Comparison of ENCODE assay signal across 8 mouse cellular contexts in genomic region chr15:85042361-85042954, GRCm38 (mm10). TPM values are rescaled to one million over a fixed set of nuclear protein-coding genes. Genes with fewer than 3 reads are reported as not detected.
DNase-seq lines count a peak whose midpoint lies in the region; ATAC-seq and TF ChIP-seq lines count a peak whose summit lies in the region.

No protein-coding gene starts in this region.

- TF ChIP-seq POLR2A in heart, adult 2 months (IDR thresholded peaks at IDR 0.05; ENCODE audit: insufficient read depth, low read depth, low read length), result no peak
- TF ChIP-seq POLR2A in small intestine, adult 2 months (IDR thresholded peaks at IDR 0.05; ENCODE audit: low read depth, low read length), result no peak

- no peak for ATAC-seq in neural tube, embryonic 11.5 days (ENCODE audit: insufficient read depth, low FRiP score, low TSS enrichment)
- ATAC-seq in midbrain, embryonic 12.5 days (ENCODE audit: low FRiP score, low read depth), result peak; percentile 77

- peaks cover 12% of the 10 kb centered on the region for H3K4me1 ChIP-seq in neural tube, embryonic 11.5 days (ENCODE audit: control insufficient read depth, insufficient read depth, low read length)
- peaks cover 34% of the 10 kb centered on the region for H3K4me1 ChIP-seq in embryonic facial prominence, embryonic 10.5 days
- H3K4me1 ChIP-seq in heart, adult 2 months (ENCODE audit: control insufficient read depth, insufficient read depth, low read length), result peaks cover 19% of the 10 kb centered on the region
- peaks cover 30% of the 10 kb centered on the region for H3K4me1 ChIP-seq in midbrain, embryonic 12.5 days
- peaks cover 9% of the 10 kb centered on the region; the same call in 1 of the 2 replicates for H3K4me1 ChIP-seq in small intestine, adult 2 months (ENCODE audit: control insufficient read depth, insufficient read depth, insufficient read length, low read length)

- TF ChIP-seq EP300 in heart, adult 2 months (IDR thresholded peaks at IDR 0.05; ENCODE audit: insufficient read depth, low read depth, low read length), result no peak

- intact Hi-C loops in heart, adult 2 months (cut with DNase I), result loop anchor here (2.0 kb wide), 1 partner anchor 40 kb away; no protein-coding TSS in a partner anchor
- intact Hi-C loops in left cerebral cortex, postnatal 4 days (cut with DNase I), result loop anchor here (5.0 kb wide), 1 partner anchor 40 kb away; no protein-coding TSS in a partner anchor

- H3K4me2 ChIP-seq in neural tube, embryonic 11.5 days (ENCODE audit: low read depth), result no peak overlapping the region
- peak overlapping the region; percentile 14; the same call in 1 of the 2 replicates for H3K4me2 ChIP-seq in midbrain, embryonic 12.5 days (replicated peaks)

- H3K79me2 ChIP-seq in heart, adult 2 months (replicated peaks; ENCODE audit: control insufficient read depth, insufficient read depth, low read length), result no peaks in the 10 kb centered on the region

- H3K36me3 ChIP-seq in neural tube, embryonic 11.5 days (ENCODE audit: control insufficient read depth, insufficient read depth, low read length), result no peaks in the 10 kb centered on the region
- peaks cover 26% of the 10 kb centered on the region for H3K36me3 ChIP-seq in embryonic facial prominence, embryonic 10.5 days (replicated peaks)
- no peaks in the 10 kb centered on the region for H3K36me3 ChIP-seq in heart, adult 2 months (ENCODE audit: control insufficient read depth, insufficient read depth, low read length)
- H3K36me3 ChIP-seq in midbrain, embryonic 12.5 days, result peaks cover 19% of the 10 kb centered on the region; the same call in 1 of the 2 replicates
- H3K36me3 ChIP-seq in small intestine, adult 2 months (ENCODE audit: control insufficient read depth, insufficient read depth, low read length), result peaks cover 12% of the 10 kb centered on the region

- H3K4me3 ChIP-seq in neural tube, embryonic 11.5 days (ENCODE audit: low read depth, low read length), result no peak overlapping the region
- H3K4me3 ChIP-seq in embryonic facial prominence, embryonic 10.5 days, result no peak overlapping the region
- no peak overlapping the region for H3K4me3 ChIP-seq in heart, adult 2 months
- no peak overlapping the region for H3K4me3 ChIP-seq in midbrain, embryonic 12.5 days
- H3K4me3 ChIP-seq in small intestine, adult 2 months (ENCODE audit: low read depth, low read length), result no peak overlapping the region

- H3K9ac ChIP-seq in neural tube, embryonic 11.5 days (ENCODE audit: low read length), result no peak overlapping the region
- H3K9ac ChIP-seq in heart, adult 2 months (ENCODE audit: low read depth, low read length), result no peak overlapping the region
- peak overlapping the region; percentile 32; the same call in 1 of the 2 replicates for H3K9ac ChIP-seq in midbrain, embryonic 12.5 days (replicated peaks)

- WGBS in neural tube, embryonic 11.5 days, result 13% methylated on average over 4 of the region's 4 CpGs
- 22% methylated on average over 4 of the region's 4 CpGs for WGBS in embryonic facial prominence, embryonic 10.5 days
- 19% methylated on average over 4 of the region's 4 CpGs for WGBS in heart, adult 2 months
- WGBS in midbrain, embryonic 12.5 days, result 4% methylated on average over 4 of the region's 4 CpGs
- WGBS in small intestine, adult 2 months, result 49% methylated on average over 4 of the region's 4 CpGs

- DNase-seq in neural tube, embryonic 11.5 days (ENCODE audit: low spot score), result peak; percentile 67
- no peak for DNase-seq in neural tube, embryonic 10.5 days (ENCODE audit: extremely low spot score, low spot score)
- peak; percentile 70 for DNase-seq in embryonic facial prominence, embryonic 10.5 days (ENCODE audit: low spot score)
- DNase-seq in heart, adult 2 months, result peak; percentile 63 to 72
- DNase-seq in kidney, adult 11 months, result peak; percentile 43
- DNase-seq in left cerebral cortex, postnatal 4 days, result peak; percentile 61

- H3K9me3 ChIP-seq in neural tube, embryonic 11.5 days (ENCODE audit: control insufficient read depth, low read length), result no peaks in the 10 kb centered on the region
- H3K9me3 ChIP-seq in embryonic facial prominence, embryonic 10.5 days, result no peaks in the 10 kb centered on the region
- no peaks in the 10 kb centered on the region for H3K9me3 ChIP-seq in midbrain, embryonic 12.5 days

- no peaks in the 10 kb centered on the region for H3K27me3 ChIP-seq in neural tube, embryonic 11.5 days (ENCODE audit: control insufficient read depth, insufficient read depth, low read length)
- no peaks in the 10 kb centered on the region for H3K27me3 ChIP-seq in embryonic facial prominence, embryonic 10.5 days (replicated peaks; ENCODE audit: low read depth, poor library complexity, severe bottlenecking)
- H3K27me3 ChIP-seq in heart, adult 2 months (ENCODE audit: control insufficient read depth, insufficient read depth, low read length), result no peaks in the 10 kb centered on the region
- H3K27me3 ChIP-seq in midbrain, embryonic 12.5 days, result no peaks in the 10 kb centered on the region
- no peaks in the 10 kb centered on the region for H3K27me3 ChIP-seq in small intestine, adult 2 months (ENCODE audit: control insufficient read depth, insufficient read depth, low read length)

- H3K27ac ChIP-seq in neural tube, embryonic 11.5 days (ENCODE audit: low read depth, low read length), result peak overlapping the region; percentile 35
- H3K27ac ChIP-seq in embryonic facial prominence, embryonic 10.5 days (replicated peaks), result peak overlapping the region; percentile 30
- H3K27ac ChIP-seq in heart, adult 2 months, result peak overlapping the region; percentile 65
- peak overlapping the region; percentile 74 for H3K27ac ChIP-seq in midbrain, embryonic 12.5 days (replicated peaks)
- H3K27ac ChIP-seq in small intestine, adult 2 months (ENCODE audit: insufficient read depth, low read depth, low read length), result peak overlapping the region; percentile 25

- TF ChIP-seq CTCF in heart, adult 2 months (IDR thresholded peaks at IDR 0.05), result peak; percentile 82
- peak; percentile 57; the same call in 1 of the 2 replicates for TF ChIP-seq CTCF in small intestine, adult 2 months (IDR thresholded peaks at IDR 0.05; ENCODE audit: extremely low read depth, insufficient read length, insufficient replicate concordance, low read depth, low read length)

RNA-seq across cellular contexts. Expression of gene Fam118a, which starts 13.7 kb away (rescaled TPM):
- 29.3 and 29.4 TPM in 2 replicates for polyA plus RNA-seq in neural tube, embryonic 11.5 days (2014; fragmentation: Nextera tagmentation; extraction: Ambion mirVana)
- polyA plus RNA-seq in embryonic facial prominence, embryonic 10.5 days (2016; fragmentation: Nextera tagmentation; extraction: Ambion mirVana), result 27.0 and 29.8 TPM in 2 replicates
- total RNA-seq in heart, adult 2 months (2021), result 1 to 10 TPM; 6.1 to 6.3 TPM
- polyA plus RNA-seq in heart, adult 2 months (2012; rRNA removed), result 4.7 and 6.3 TPM in 2 replicates
- total RNA-seq in left cerebral cortex, postnatal 4 days (2021), result 10 to 100 TPM; 28.3 to 31.7 TPM
- polyA plus RNA-seq in midbrain, embryonic 12.5 days (2016; fragmentation: Nextera tagmentation; extraction: Ambion mirVana), result 30.3 and 31.6 TPM in 2 replicates
- 2.0 and 21.4 TPM in 2 replicates for polyA plus RNA-seq in small intestine, adult 2 months (2012; rRNA removed)

RNA-seq across cellular contexts. Expression of gene Upk3a, which starts 25.5 kb away (rescaled TPM):
- not detected in 2 replicates for polyA plus RNA-seq in neural tube, embryonic 11.5 days (2014; fragmentation: Nextera tagmentation; extraction: Ambion mirVana)
- polyA plus RNA-seq in embryonic facial prominence, embryonic 10.5 days (2016; fragmentation: Nextera tagmentation; extraction: Ambion mirVana), result not detected in 2 replicates
- total RNA-seq in heart, adult 2 months (2021), result not detected
- polyA plus RNA-seq in heart, adult 2 months (2012; rRNA removed), result 0.39 TPM in 1 of 2 replicates, not detected in the other
- under 1 TPM in 1 of 2 experiments, not detected in 1; 0.48 TPM for total RNA-seq in left cerebral cortex, postnatal 4 days (2021)
- 0.33 and 0.50 TPM in 2 replicates for polyA plus RNA-seq in midbrain, embryonic 12.5 days (2016; fragmentation: Nextera tagmentation; extraction: Ambion mirVana)
- polyA plus RNA-seq in small intestine, adult 2 months (2012; rRNA removed), result 3.9 and 6.3 TPM in 2 replicates

RNA-seq across cellular contexts. Expression of gene 5031439G07Rik, which starts 54.1 kb away (rescaled TPM):
- 36.4 and 39.3 TPM in 2 replicates for polyA plus RNA-seq in neural tube, embryonic 11.5 days (2014; fragmentation: Nextera tagmentation; extraction: Ambion mirVana)
- 8.3 and 9.3 TPM in 2 replicates for polyA plus RNA-seq in embryonic facial prominence, embryonic 10.5 days (2016; fragmentation: Nextera tagmentation; extraction: Ambion mirVana)
- total RNA-seq in heart, adult 2 months (2021), result 10 to 100 TPM; 28.9 to 36.1 TPM
- polyA plus RNA-seq in heart, adult 2 months (2012; rRNA removed), result 13.1 and 15.8 TPM in 2 replicates
- 100 to 1,000 TPM; 134 to 161 TPM for total RNA-seq in left cerebral cortex, postnatal 4 days (2021)
- polyA plus RNA-seq in midbrain, embryonic 12.5 days (2016; fragmentation: Nextera tagmentation; extraction: Ambion mirVana), result 15.5 and 16.2 TPM in 2 replicates
- 7.9 and 14.3 TPM in 2 replicates for polyA plus RNA-seq in small intestine, adult 2 months (2012; rRNA removed)
